Mouse (Mus musculus) testis, adult 2 months (tissue): ENCODE measurements around the gene Mast4. TPM values are rescaled to one million over a fixed set of nuclear protein-coding genes. Genes with fewer than 3 reads are reported as not detected.

Experiments
- H3K27ac ChIP-seq: fragments of 200-500 bp; 2 replicates; pipeline ENCODE4 v1.5.1; 2012; ENCODE audit warnings: low read depth, low read length; ENCODE audit not compliant: control insufficient read depth, insufficient read depth
- H3K27me3 ChIP-seq: fragments of 200-500 bp; 2 replicates; pipeline ENCODE4 v1.6.1; 2012; ENCODE audit warnings: mild to moderate bottlenecking, low read length, moderate library complexity; ENCODE audit not compliant: control insufficient read depth, insufficient read depth
- H3K36me3 ChIP-seq: fragments of 200-500 bp; 2 replicates; pipeline ENCODE4 v1.6.1; 2012; ENCODE audit warnings: mild to moderate bottlenecking, low read length; ENCODE audit not compliant: control insufficient read depth, insufficient read depth
- H3K4me1 ChIP-seq: fragments of 200-500 bp; 2 replicates; pipeline ENCODE4 v1.6.1; 2012; ENCODE audit warnings: low read length; ENCODE audit not compliant: control insufficient read depth, insufficient read depth
- H3K4me3 ChIP-seq: fragments of 200-500 bp; 2 replicates; pipeline ENCODE4 v1.5.1; 2012; ENCODE audit warnings: low read depth, mild to moderate bottlenecking, low read length, moderate library complexity, mixed read lengths; ENCODE audit not compliant: control insufficient read depth
- CTCF ChIP-seq: fragments of 200-500 bp; IDR thresholded peaks from 2 replicates; pipeline ENCODE4 v1.5.1; 2012; ENCODE audit warnings: low read depth, mild to moderate bottlenecking, inconsistent platforms, low read length, moderate library complexity; ENCODE audit not compliant: control insufficient read depth, insufficient read depth, insufficient replicate concordance
- POLR2A ChIP-seq: fragments of 200-500 bp; IDR thresholded peaks from 2 replicates; pipeline ENCODE4 v1.6.1; 2012; ENCODE audit warnings: low read depth, mild to moderate bottlenecking, inconsistent platforms, low read length, moderate library complexity; ENCODE audit not compliant: control insufficient read depth
- polyA plus RNA-seq: library from polyadenylated mRNA; depleted of rRNA; stranded (reverse); fragments of >200 nt; gene quantifications from 2 replicates; pipeline ENCODE4 v1.2.3, GENCODE M21; 2012

Gene Mast4
- polyA plus RNA-seq, 1 experiment = 5.3 TPM

- TF ChIP-seq POLR2A (no peak), CTCF (no peak)
- Histone ChIP-seq H3K27ac (no peak overlapping the region), H3K4me1 (no peaks in the 10 kb centered on the region), H3K27me3 (no peaks in the 10 kb centered on the region), H3K36me3 (no peaks in the 10 kb centered on the region), H3K4me3 (no peak overlapping the region)
Measured at GRCm38 (mm10) chr13:102803206-102803605, 531.1 kb downstream of the Mast4 start.

DNA sequence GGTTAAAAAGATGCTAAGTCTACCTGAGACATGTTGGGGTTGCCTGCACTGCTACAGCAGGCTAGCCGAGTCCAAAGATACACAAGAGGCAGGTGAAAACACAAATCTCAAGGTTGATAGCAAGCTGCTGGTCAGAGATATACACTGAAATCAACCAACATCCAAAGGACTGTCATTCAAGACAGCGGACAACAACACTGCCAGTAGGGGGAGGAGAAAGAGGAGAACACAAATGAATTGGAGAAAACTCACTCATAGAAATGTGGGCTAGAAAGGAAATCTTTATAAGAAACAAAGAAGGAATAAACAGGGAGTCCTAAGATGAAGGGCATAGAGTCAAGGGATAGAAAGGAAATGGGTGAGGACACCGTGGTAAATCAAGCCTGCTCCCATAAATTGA lies 542.1 kb downstream of the Mast4 start:
- TF ChIP-seq CTCF = no peak
- TF ChIP-seq POLR2A = no peak
- no peaks in the 10 kb centered on the region for H3K27me3 ChIP-seq
- no peak overlapping the region for H3K27ac ChIP-seq
- no peak overlapping the region for H3K4me3 ChIP-seq
- no peaks in the 10 kb centered on the region for H3K36me3 ChIP-seq
- no peaks in the 10 kb centered on the region for H3K4me1 ChIP-seq

DNA sequence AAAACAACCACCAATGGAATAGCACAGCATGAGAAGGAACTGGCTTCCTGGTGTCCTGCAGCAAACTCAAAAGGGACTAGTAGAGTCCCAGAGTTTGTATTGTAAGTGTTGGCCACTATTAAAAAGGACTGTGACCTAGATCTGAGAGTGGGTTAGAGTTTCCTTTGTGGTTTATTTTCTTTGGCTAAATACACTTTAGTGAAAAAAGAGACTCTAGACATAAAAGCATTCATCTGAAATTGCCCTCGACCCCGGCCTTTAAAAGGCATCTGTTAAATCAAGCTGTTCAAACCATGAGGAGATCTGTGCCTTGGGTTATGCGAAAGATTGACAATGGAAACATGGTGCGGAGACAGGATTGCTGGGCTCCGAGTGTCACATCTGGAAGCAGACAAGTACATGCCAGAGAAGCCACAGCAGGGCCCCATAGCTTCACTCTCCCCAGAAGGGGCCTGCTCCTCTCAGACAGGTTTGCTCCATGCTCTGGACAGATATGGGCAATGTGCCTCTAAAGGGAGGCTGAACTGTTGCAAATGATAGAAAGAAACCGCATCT lies 543.6 kb downstream of the Mast4 start:
- Histone ChIP-seq H3K4me3 (no peak overlapping the region), H3K4me1 (no peaks in the 10 kb centered on the region), H3K36me3 (no peaks in the 10 kb centered on the region), H3K27ac (no peak overlapping the region), H3K27me3 (no peaks in the 10 kb centered on the region)
- no peak for TF ChIP-seq POLR2A

DNA sequence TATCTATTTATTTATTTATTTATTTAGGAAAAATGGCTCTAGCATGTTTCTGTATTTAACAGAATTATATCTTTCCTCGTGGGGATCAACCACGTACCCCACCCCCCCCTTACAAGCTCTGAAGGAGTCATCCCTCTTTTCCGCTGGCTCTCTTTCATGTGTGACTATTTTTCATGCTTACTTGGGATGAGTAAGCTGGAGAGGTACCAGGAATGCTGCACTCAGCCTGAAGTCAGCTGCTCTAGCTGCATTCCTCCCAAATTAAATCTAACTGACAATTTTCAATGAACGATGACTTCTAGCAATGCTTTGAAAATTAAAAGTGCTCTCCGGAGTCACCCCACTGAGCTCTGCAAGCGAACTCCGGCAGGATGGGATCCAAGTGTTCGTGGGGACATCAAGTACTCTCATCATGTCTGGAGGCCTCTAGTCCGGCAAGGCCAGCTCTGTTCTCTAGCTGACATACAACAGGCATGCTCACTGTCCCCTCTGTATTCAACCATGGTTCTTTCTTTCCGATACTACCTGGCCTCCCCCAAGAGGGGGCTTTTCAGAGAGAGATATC lies 547.5 kb downstream of the Mast4 start:
- no peak for TF ChIP-seq POLR2A
- Histone ChIP-seq H3K36me3 (no peaks in the 10 kb centered on the region), H3K4me1 (no peaks in the 10 kb centered on the region), H3K27ac (no peak overlapping the region), H3K4me3 (no peak overlapping the region), H3K27me3 (no peaks in the 10 kb centered on the region)

- H3K36me3 ChIP-seq = no peaks in the 10 kb centered on the region
- H3K27me3 ChIP-seq = no peaks in the 10 kb centered on the region
- no peak for TF ChIP-seq POLR2A
- no peak for TF ChIP-seq CTCF
- no peaks in the 10 kb centered on the region for H3K4me1 ChIP-seq
- no peak overlapping the region for H3K27ac ChIP-seq
- no peak overlapping the region for H3K4me3 ChIP-seq
Measured at GRCm38 (mm10) chr13:102783531-102784310, 550.6 kb downstream of the Mast4 start.

- Histone ChIP-seq H3K27ac (no peak overlapping the region), H3K4me1 (no peaks in the 10 kb centered on the region), H3K36me3 (no peaks in the 10 kb centered on the region), H3K27me3 (no peaks in the 10 kb centered on the region), H3K4me3 (no peak overlapping the region)
- no peak for TF ChIP-seq POLR2A
Measured at GRCm38 (mm10) chr13:102779275-102779674, 555.0 kb downstream of the Mast4 start.

GRCm38 (mm10) chr13:102778859-102779258 lies 555.4 kb downstream of the Mast4 start:
- TF ChIP-seq CTCF (no peak), POLR2A (no peak)

More at GRCm38 (mm10) chr13:102778859-102779258, 555.4 kb downstream of the Mast4 start:
- Histone ChIP-seq H3K27me3 (no peaks in the 10 kb centered on the region), H3K36me3 (no peaks in the 10 kb centered on the region), H3K4me1 (no peaks in the 10 kb centered on the region), H3K4me3 (no peak overlapping the region), H3K27ac (no peak overlapping the region)
